Mouse (Mus musculus) heart, embryonic 16.5 days (tissue): ENCODE measurements around the gene Oosp2. TPM values are rescaled to one million over a fixed set of nuclear protein-coding genes. Genes with fewer than 3 reads are reported as not detected.

Experiments
- ATAC-seq: fragments of 200-750 bp; cut with Nextera tagmentation; replicated peaks from 2 replicates; pipeline ENCODE4 v1.8.0; 2017; ENCODE audit warnings: moderate number of reproducible peaks; ENCODE audit not compliant: insufficient read depth, low FRiP score; ENCODE audit errors: extremely low read depth
- H3K27ac ChIP-seq: fragments of 300-500 bp; sonication (generic); 2 replicates; pipeline ENCODE4 v1.5.1; 2014; ENCODE audit warnings: mild to moderate bottlenecking, low read length, control low read depth, moderate library complexity
- H3K27me3 ChIP-seq: fragments of 300-500 bp; sonication (generic); 2 replicates; pipeline ENCODE4 v1.6.1; 2014; ENCODE audit warnings: low read length, mixed read lengths; ENCODE audit not compliant: control insufficient read depth, insufficient read depth
- H3K36me3 ChIP-seq: fragments of 300-500 bp; sonication (generic); 2 replicates; pipeline ENCODE4 v1.6.1; 2014; ENCODE audit not compliant: control insufficient read depth, insufficient read depth
- H3K4me1 ChIP-seq: fragments of 300-500 bp; sonication (generic); 2 replicates; pipeline ENCODE4 v1.6.1; 2014; ENCODE audit warnings: low read length, mixed read lengths; ENCODE audit not compliant: control insufficient read depth, insufficient read depth
- H3K4me2 ChIP-seq: fragments of 300-500 bp; sonication (generic); 2 replicates; pipeline ENCODE4 v1.6.1; 2014; ENCODE audit warnings: low read depth, mild to moderate bottlenecking, control low read depth, low read length
- H3K4me3 ChIP-seq: fragments of 300-500 bp; sonication (generic); 2 replicates; pipeline ENCODE4 v1.5.1; 2014; ENCODE audit warnings: mild to moderate bottlenecking, control low read depth, low read length
- H3K9ac ChIP-seq: fragments of 300-500 bp; sonication (generic); 2 replicates; pipeline ENCODE4 v1.6.1; 2014; ENCODE audit warnings: low read length, control low read depth
- H3K9me3 ChIP-seq: fragments of 300-500 bp; sonication (generic); replicated peaks from 2 replicates; pipeline ENCODE4 v1.6.1; 2016; ENCODE audit warnings: low read length; ENCODE audit not compliant: control insufficient read depth
- whole genome bisulfite sequencing: fragments of 180-500 bp; shearing (Covaris S2); extraction: QIAGEN DNeasy Blood & Tissue Kit; methylation state at CpG from one replicate; pipeline ENCODE4 v1.1.7; 2014; 5-methylcytosine and 5-hydroxymethylcytosine counted together
- polyA plus RNA-seq: library from polyadenylated mRNA; unstranded; fragments of >200 nt; fragmentation: Nextera tagmentation; extraction: Ambion mirVana; gene quantifications from 2 replicates; pipeline ENCODE4 v1.2.1, GENCODE M21; 2015

Oosp2 gene
- not detected in 2 replicates for polyA plus RNA-seq

DNA sequence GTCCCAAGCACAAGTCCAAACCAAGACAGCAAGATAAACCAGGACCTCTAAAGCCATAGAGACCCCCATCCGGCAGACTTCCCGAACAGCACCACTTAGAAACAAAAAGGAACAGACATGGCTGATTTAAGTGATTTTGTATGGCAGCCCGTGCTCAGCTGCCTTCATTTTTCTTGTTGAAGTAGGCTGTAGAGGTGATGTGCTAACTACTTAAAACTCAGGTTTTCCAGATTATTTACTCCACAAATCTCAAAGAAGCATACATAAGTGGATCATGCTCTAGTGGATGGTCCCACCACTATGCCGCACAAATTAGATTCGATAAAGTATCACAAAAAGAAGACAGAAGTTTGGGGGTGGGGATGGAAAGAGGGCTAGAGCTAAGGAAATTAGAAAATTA lies at the start of gene Oosp2:
TSS of gene Oosp2 (minus strand) at position 101 of the 400 bp plus-strand sequence.
- Histone ChIP-seq H3K27ac (no peak within 1 kb of the TSS), H3K9ac (no peak within 1 kb of the TSS), H3K9me3 (no peaks in the 10 kb centered on the region), H3K4me3 (no peak within 1 kb of the TSS), H3K4me2 (no peak within 1 kb of the TSS), H3K36me3 (no peaks in the 10 kb centered on the region), H3K27me3 (no peaks in the 10 kb centered on the region), H3K4me1 (no peaks in the 10 kb centered on the region)
- WGBS: 85% methylated on average over 5 of the region's 5 CpGs
- no peak for ATAC-seq

DNA sequence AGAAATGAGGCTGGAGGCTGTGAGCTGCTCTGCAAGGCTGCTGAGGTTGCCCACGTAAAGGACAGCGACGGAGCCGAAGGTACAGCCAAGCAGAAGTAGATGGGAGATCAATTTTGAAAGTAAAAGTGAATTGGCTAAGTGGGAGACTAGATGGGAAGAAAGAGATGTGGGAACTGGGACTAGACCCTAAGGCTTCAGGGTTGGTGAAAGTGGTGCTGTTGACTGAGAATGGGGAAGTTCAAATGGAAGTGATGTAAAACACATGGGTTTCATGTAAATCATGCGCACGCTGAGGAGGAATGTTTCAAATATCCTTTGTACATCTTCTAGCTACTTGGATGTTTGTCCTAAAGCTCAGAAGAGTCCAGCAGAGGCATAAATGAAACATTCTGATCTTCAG lies 38.0 kb upstream of the Oosp2 start:
- WGBS: 87% methylated on average over 6 of the region's 6 CpGs
- Histone ChIP-seq H3K4me2 (no peak overlapping the region), H3K36me3 (no peaks in the 10 kb centered on the region), H3K27me3 (no peaks in the 10 kb centered on the region), H3K27ac (no peak overlapping the region), H3K9ac (no peak overlapping the region), H3K4me1 (no peaks in the 10 kb centered on the region), H3K9me3 (no peaks in the 10 kb centered on the region), H3K4me3 (no peak overlapping the region)
- ATAC-seq: no peak

DNA sequence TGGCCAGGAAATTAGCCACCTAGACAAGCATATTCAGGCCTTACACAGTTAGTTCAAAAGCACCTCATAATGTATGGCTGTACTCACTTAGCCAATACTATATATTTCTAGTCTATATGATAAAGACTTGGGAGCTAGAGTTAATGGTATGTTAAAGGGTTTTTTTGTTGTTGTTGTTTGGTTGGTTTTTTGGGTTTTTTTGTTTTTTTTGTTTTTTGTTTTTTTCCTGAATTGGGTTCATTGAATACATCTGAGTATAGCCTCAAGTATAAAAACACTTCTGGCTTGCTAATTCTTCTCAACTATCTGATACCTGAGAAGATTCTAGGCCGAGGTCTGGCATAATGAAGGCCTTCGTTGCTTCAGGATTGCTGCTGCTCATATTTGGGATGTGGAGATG lies 36.4 kb upstream of the Oosp2 start, which contains the start of gene Oosp3:
TSS of gene Oosp3 (plus strand) at position 301 of the 400 bp plus-strand sequence.
- WGBS: 73% methylated on average over 2 of the region's 2 CpGs
- no peak for ATAC-seq
- no peaks in the 10 kb centered on the region for H3K27me3 ChIP-seq
- no peaks in the 10 kb centered on the region for H3K4me1 ChIP-seq
- H3K4me3 ChIP-seq: no peak within 1 kb of the TSS
- no peak within 1 kb of the TSS for H3K27ac ChIP-seq
- no peaks in the 10 kb centered on the region for H3K9me3 ChIP-seq
- H3K9ac ChIP-seq: no peak within 1 kb of the TSS
- H3K36me3 ChIP-seq: no peaks in the 10 kb centered on the region
- no peak within 1 kb of the TSS for H3K4me2 ChIP-seq

DNA sequence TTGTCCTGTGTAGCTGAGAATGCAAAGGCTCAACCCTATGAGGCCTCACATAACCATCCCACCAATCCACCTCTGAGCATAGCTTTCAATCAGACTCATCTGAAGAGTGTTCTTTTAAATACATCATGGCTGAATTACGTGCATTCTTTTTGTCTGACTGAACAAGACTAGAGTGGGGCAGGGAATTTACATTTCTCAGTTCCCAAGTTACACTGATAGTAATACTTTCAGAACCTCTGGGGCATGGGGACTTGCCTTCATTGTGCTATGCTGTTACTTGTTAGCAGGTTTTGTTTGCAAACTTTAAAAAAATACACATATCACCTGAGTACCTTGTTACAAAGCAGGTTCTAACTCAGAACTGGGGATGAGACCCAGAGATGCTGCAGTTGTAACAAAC lies 31.1 kb upstream of the Oosp2 start:
- Histone ChIP-seq H3K4me3 (no peak overlapping the region), H3K36me3 (no peaks in the 10 kb centered on the region), H3K9me3 (no peaks in the 10 kb centered on the region), H3K27me3 (no peaks in the 10 kb centered on the region), H3K4me1 (no peaks in the 10 kb centered on the region), H3K27ac (no peak overlapping the region), H3K9ac (no peak overlapping the region), H3K4me2 (no peak overlapping the region)
- 53% methylated on average over 1 of the region's 1 CpGs for WGBS
- no peak for ATAC-seq

DNA sequence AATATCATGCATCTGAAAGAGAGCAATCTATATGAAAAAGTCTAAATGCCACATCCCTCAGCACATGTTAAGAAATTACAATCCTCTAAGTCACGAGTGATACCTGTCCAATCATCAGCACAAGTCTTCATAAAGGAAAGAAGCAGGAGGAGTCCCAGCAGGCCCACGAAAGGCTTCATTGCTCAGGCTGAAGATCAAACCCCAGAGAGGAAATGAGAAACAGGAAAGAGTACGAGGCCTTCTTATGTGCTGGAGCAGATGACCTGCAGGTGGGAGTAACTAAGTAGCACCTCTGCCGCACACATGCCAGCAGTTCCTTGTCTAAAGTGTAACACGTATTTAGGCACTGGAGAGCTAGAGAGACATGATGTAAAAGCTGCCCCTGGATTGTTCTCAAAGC lies 30.5 kb upstream of the Oosp2 start, which contains the start of gene Oosp1:
TSS of gene Oosp1 (minus strand) at position 312 of the 400 bp plus-strand sequence.
- Histone ChIP-seq H3K27ac (no peak within 1 kb of the TSS), H3K27me3 (no peaks in the 10 kb centered on the region), H3K9ac (no peak within 1 kb of the TSS), H3K36me3 (no peaks in the 10 kb centered on the region), H3K9me3 (no peaks in the 10 kb centered on the region), H3K4me2 (no peak within 1 kb of the TSS), H3K4me1 (no peaks in the 10 kb centered on the region), H3K4me3 (no peak within 1 kb of the TSS)
- no peak for ATAC-seq
- WGBS: 56% methylated on average over 5 of the region's 5 CpGs

DNA sequence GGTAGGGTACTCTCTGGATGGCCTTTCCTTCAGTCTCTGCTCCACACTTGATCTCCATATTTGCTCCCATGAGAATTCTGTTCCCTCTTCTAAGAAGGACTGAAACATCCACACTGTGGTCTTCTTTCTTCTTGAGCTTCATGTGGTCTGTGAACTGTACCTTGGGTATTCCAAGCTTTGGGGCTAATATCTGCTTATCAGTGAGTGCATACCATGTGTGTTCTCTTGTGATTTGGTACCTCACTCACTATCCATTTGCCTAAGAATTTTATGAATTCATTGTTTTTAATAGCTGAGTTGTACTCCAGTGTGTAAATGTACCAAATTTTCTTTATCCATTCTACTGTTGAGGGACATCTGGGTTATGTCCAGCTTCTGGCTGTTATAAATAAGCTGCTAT lies 1.2 kb upstream of the Oosp2 start:
- ATAC-seq: no peak
- H3K4me1 ChIP-seq: no peaks in the 10 kb centered on the region
- H3K27ac ChIP-seq: no peak overlapping the region
- H3K9me3 ChIP-seq: no peaks in the 10 kb centered on the region
- H3K27me3 ChIP-seq: no peaks in the 10 kb centered on the region
- H3K4me3 ChIP-seq: no peak overlapping the region
- H3K4me2 ChIP-seq: no peak overlapping the region
- H3K9ac ChIP-seq: no peak overlapping the region
- no peaks in the 10 kb centered on the region for H3K36me3 ChIP-seq

DNA sequence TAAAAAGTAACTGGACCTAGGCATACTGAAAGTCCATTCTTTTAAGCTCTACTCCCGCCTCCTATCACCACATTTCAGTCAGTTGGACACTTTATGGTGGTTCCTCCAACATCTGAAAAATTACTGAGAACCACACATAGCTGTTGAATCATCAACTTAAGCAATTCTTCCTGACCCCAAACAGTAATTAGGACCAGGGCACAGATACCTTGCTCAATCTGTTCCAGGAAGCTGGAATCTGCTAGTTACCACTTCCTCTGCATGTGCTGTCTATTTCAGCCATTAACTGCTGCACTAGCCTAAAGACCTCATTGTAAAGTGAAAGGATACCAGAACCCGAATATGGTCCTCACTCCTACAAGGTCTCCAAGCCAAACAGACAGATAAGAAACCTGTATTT lies 1.2 kb downstream of the Oosp2 start:
- ATAC-seq: no peak
- H3K36me3 ChIP-seq: no peaks in the 10 kb centered on the region
- 63% methylated on average over 2 of the region's 2 CpGs for WGBS
- H3K27me3 ChIP-seq: no peaks in the 10 kb centered on the region
- H3K27ac ChIP-seq: no peak overlapping the region
- no peaks in the 10 kb centered on the region for H3K4me1 ChIP-seq
- H3K9me3 ChIP-seq: no peaks in the 10 kb centered on the region
- no peak overlapping the region for H3K4me3 ChIP-seq
- H3K4me2 ChIP-seq: no peak overlapping the region
- H3K9ac ChIP-seq: no peak overlapping the region

DNA sequence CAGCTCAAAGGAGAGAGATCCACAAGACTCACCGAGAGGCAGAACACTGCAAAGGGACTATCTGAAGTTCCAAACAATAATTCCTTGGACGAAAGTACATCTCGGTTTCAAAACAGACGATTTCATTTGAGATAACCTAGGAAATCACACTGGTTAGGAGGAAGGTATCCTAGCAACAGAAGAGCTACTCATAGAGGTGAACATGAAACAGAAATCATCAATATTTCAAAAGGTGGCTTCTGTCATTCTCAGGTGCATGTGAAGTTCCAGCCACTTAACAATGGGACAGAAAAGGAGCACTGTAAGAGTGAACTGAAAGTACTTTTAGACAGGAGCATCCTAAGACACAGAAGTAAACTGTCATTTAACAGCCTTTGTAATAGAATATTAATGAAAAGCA lies 10.8 kb downstream of the Oosp2 start:
- Histone ChIP-seq H3K9me3 (no peaks in the 10 kb centered on the region), H3K36me3 (no peaks in the 10 kb centered on the region), H3K4me3 (no peak overlapping the region), H3K4me1 (no peaks in the 10 kb centered on the region), H3K9ac (no peak overlapping the region), H3K4me2 (no peak overlapping the region), H3K27me3 (no peaks in the 10 kb centered on the region), H3K27ac (no peak overlapping the region)
- WGBS: 67% methylated on average over 4 of the region's 4 CpGs
- no peak for ATAC-seq

DNA sequence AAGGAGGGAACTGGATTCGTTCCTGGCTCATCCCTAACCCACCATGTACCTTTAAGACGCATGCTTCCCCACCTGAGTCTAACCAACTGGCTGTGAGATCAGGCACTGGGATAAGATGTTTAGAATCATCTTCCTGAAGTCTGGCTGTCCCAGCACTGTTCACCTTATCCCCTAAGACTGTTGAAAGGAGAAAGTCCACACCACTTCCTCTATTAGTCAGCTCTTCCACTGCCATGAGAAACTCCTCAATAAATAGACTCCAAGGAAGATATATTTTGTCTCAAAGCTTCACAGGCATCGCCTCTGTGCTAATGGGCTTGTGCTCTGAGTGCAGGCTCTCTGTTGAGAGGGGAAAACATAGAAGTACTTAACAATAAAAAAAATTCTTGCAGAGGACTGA lies 14.2 kb downstream of the Oosp2 start:
- H3K9me3 ChIP-seq: no peaks in the 10 kb centered on the region
- no peaks in the 10 kb centered on the region for H3K4me1 ChIP-seq
- H3K36me3 ChIP-seq: no peaks in the 10 kb centered on the region
- no peak overlapping the region for H3K27ac ChIP-seq
- no peaks in the 10 kb centered on the region for H3K27me3 ChIP-seq
- no peak for ATAC-seq
- no peak overlapping the region for H3K4me2 ChIP-seq
- H3K9ac ChIP-seq: no peak overlapping the region
- H3K4me3 ChIP-seq: no peak overlapping the region
- WGBS: 69% methylated on average over 3 of the region's 3 CpGs

DNA sequence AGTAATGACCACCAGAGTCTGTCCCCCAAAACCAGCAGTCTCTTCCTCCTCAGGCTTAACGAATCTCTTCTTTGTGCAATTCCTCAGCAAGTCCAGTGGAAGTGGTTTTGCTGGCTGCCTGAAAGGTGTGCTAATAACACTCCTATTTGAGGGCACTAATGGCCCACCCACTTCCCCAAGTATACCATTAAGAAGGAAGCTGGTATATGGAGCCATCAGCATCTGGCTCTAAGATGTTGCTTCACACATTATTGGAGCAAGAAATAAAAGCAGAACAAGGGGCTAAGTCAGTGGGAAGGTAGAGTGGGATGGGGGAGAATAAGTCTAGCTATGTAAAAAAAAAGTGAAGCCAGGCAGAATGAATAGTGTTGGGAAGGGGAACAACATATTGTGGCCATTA lies 19.6 kb downstream of the Oosp2 start, which contains the start of gene Ms4a3:
TSS of gene Ms4a3 (minus strand) at position 120 of the 400 bp plus-strand sequence.
- Histone ChIP-seq H3K9ac (no peak within 1 kb of the TSS), H3K27me3 (no peaks in the 10 kb centered on the region), H3K4me1 (no peaks in the 10 kb centered on the region), H3K4me2 (no peak within 1 kb of the TSS), H3K9me3 (no peaks in the 10 kb centered on the region), H3K27ac (no peak within 1 kb of the TSS), H3K4me3 (no peak within 1 kb of the TSS), H3K36me3 (no peaks in the 10 kb centered on the region)
- no peak for ATAC-seq
- 43% methylated on average over 1 of the region's 1 CpGs for WGBS
